Mouse (Mus musculus) stomach, embryonic 15.5 days (tissue): ENCODE measurements around the gene Insr. TPM values are rescaled to one million over a fixed set of nuclear protein-coding genes. Genes with fewer than 3 reads are reported as not detected.
A peak's percentile ranks its signal among the peaks of the same experiment; 100 is the strongest.

ENCODE experiments used
- ATAC-seq: fragments of 200-750 bp; cut with Nextera tagmentation; 2 replicates; pipeline ENCODE4 v1.8.0; 2017; ENCODE audit warnings: low read depth, moderate number of reproducible peaks, moderate TSS enrichment; ENCODE audit not compliant: insufficient read depth, low FRiP score
- H3K27ac ChIP-seq: fragments of 300-500 bp; sonication (generic); 2 replicates; pipeline ENCODE4 v1.5.1; 2015; ENCODE audit warnings: mild to moderate bottlenecking, inconsistent platforms
- H3K27me3 ChIP-seq: fragments of 300-500 bp; sonication (generic); replicated peaks from 2 replicates; pipeline ENCODE4 v1.6.1; 2015; ENCODE audit warnings: inconsistent platforms
- H3K36me3 ChIP-seq: fragments of 300-500 bp; sonication (generic); 2 replicates; pipeline ENCODE4 v1.6.1; 2015; ENCODE audit warnings: inconsistent platforms
- H3K4me1 ChIP-seq: fragments of 300-500 bp; sonication (generic); 2 replicates; pipeline ENCODE4 v1.6.1; 2015; ENCODE audit warnings: inconsistent platforms
- H3K4me2 ChIP-seq: fragments of 300-500 bp; sonication (generic); 2 replicates; pipeline ENCODE4 v1.6.1; 2015; ENCODE audit warnings: mild to moderate bottlenecking, inconsistent platforms
- H3K4me3 ChIP-seq: fragments of 300-500 bp; sonication (generic); replicated peaks from 2 replicates; pipeline ENCODE4 v1.5.1; 2015; ENCODE audit warnings: inconsistent platforms
- H3K9ac ChIP-seq: fragments of 300-500 bp; sonication (generic); 2 replicates; pipeline ENCODE4 v1.6.1; 2015; ENCODE audit warnings: inconsistent platforms
- H3K9me3 ChIP-seq: fragments of 300-500 bp; sonication (generic); 2 replicates; pipeline ENCODE4 v1.6.1; 2016; ENCODE audit warnings: inconsistent platforms
- WGBS: fragments of 180-500 bp; shearing (Covaris S2); methylation state at CpG from one replicate; pipeline ENCODE4 v1.1.7; 2015; 5-methylcytosine and 5-hydroxymethylcytosine counted together
- polyA plus RNA-seq: library from polyadenylated mRNA; unstranded; fragments of >200 nt; fragmentation: Nextera tagmentation; extraction: Ambion mirVana; gene quantifications from 2 replicates; pipeline ENCODE4 v1.2.1, GENCODE M21; 2015

Gene Insr
- polyA plus RNA-seq, 1 experiment from 2014 or later, result 40.2 TPM

GRCm38 (mm10) chr8:3302131-3302530 lies 22.7 kb upstream of the Insr start:
- 74% methylated on average over 2 of the region's 2 CpGs for WGBS
- H3K36me3 ChIP-seq, result no peaks in the 10 kb centered on the region

GRCm38 (mm10) chr8:3299322-3299721 lies 19.9 kb upstream of the Insr start:
- no peak overlapping the region for H3K4me2 ChIP-seq
- no peak overlapping the region for H3K27ac ChIP-seq
- H3K9me3 ChIP-seq, result no peaks in the 10 kb centered on the region
- no peak for ATAC-seq
- no peaks in the 10 kb centered on the region for H3K4me1 ChIP-seq
- H3K4me3 ChIP-seq, result no peak overlapping the region
- H3K9ac ChIP-seq, result no peak overlapping the region
- H3K36me3 ChIP-seq, result no peaks in the 10 kb centered on the region
- H3K27me3 ChIP-seq, result no peaks in the 10 kb centered on the region
- WGBS, result 75% methylated on average over 5 of the region's 5 CpGs

More at GRCm38 (mm10) chr8:3302131-3302530, 22.7 kb upstream of the Insr start:
- H3K9me3 ChIP-seq, result no peaks in the 10 kb centered on the region
- no peak for ATAC-seq
- H3K27ac ChIP-seq, result no peak overlapping the region
- no peak overlapping the region for H3K9ac ChIP-seq
- no peaks in the 10 kb centered on the region for H3K27me3 ChIP-seq
- H3K4me3 ChIP-seq, result no peak overlapping the region
- H3K4me1 ChIP-seq, result no peaks in the 10 kb centered on the region
- no peak overlapping the region for H3K4me2 ChIP-seq

GRCm38 (mm10) chr8:3285824-3286223 lies 6.4 kb upstream of the Insr start:
- H3K9me3 ChIP-seq, result no peaks in the 10 kb centered on the region
- no peak overlapping the region for H3K27ac ChIP-seq
- H3K27me3 ChIP-seq, result no peaks in the 10 kb centered on the region
- no peaks in the 10 kb centered on the region for H3K36me3 ChIP-seq
- no peak overlapping the region for H3K4me3 ChIP-seq
- no peaks in the 10 kb centered on the region for H3K4me1 ChIP-seq
- H3K9ac ChIP-seq, result no peak overlapping the region
- WGBS, result 41% methylated on average over 2 of the region's 2 CpGs
- no peak overlapping the region for H3K4me2 ChIP-seq
- ATAC-seq, result no peak

GRCm38 (mm10) chr8:3284656-3285055 lies 5.2 kb upstream of the Insr start:
- Histone ChIP-seq H3K4me3 (no peak overlapping the region), H3K27ac (no peak overlapping the region), H3K9me3 (no peaks in the 10 kb centered on the region), H3K4me1 (no peaks in the 10 kb centered on the region), H3K27me3 (no peaks in the 10 kb centered on the region), H3K9ac (no peak overlapping the region), H3K4me2 (no peak overlapping the region), H3K36me3 (no peaks in the 10 kb centered on the region)
- ATAC-seq, result no peak
- WGBS, result 70% methylated on average over 4 of the region's 4 CpGs

GRCm38 (mm10) chr8:3281296-3281695 lies 1.9 kb upstream of the Insr start:
- Histone ChIP-seq H3K27ac (no peak overlapping the region), H3K9ac (no peak overlapping the region), H3K4me2 (no peak overlapping the region), H3K4me3 (no peak overlapping the region), H3K36me3 (no peaks in the 10 kb centered on the region), H3K4me1 (peaks cover 5% of the 10 kb centered on the region; the same call in 1 of the 2 replicates), H3K9me3 (no peaks in the 10 kb centered on the region), H3K27me3 (no peaks in the 10 kb centered on the region)
- ATAC-seq, result no peak
- 80% methylated on average over 3 of the region's 3 CpGs for WGBS

- Histone ChIP-seq H3K36me3 (no peaks in the 10 kb centered on the region), H3K27me3 (no peaks in the 10 kb centered on the region), H3K4me3 (peak overlapping the region; percentile 79), H3K4me1 (peaks cover 5% of the 10 kb centered on the region; the same call in 1 of the 2 replicates), H3K9ac (no peak overlapping the region), H3K9me3 (no peaks in the 10 kb centered on the region), H3K27ac (peak overlapping the region; percentile 57; the same call in 1 of the 2 replicates), H3K4me2 (peak overlapping the region; percentile 78)
- no peak for ATAC-seq
- WGBS, result 29% methylated on average over 11 of the region's 11 CpGs
These were observed 971 bp upstream of the Insr start for GRCm38 (mm10) chr8:3280266-3280910.

GRCm38 (mm10) chr8:3279721-3280077 lies 282 bp upstream of the Insr start:
- Histone ChIP-seq H3K4me3 (peak overlapping the region; percentile 79), H3K9ac (no peak overlapping the region), H3K27me3 (no peaks in the 10 kb centered on the region), H3K27ac (no peak overlapping the region), H3K4me2 (peak overlapping the region; percentile 78), H3K9me3 (no peaks in the 10 kb centered on the region), H3K4me1 (peaks cover 5% of the 10 kb centered on the region; the same call in 1 of the 2 replicates), H3K36me3 (no peaks in the 10 kb centered on the region)
- ATAC-seq, result peak; percentile 11; the same call in 1 of the 2 replicates
- 2% methylated on average over 18 of the region's 18 CpGs for WGBS

- 29% methylated on average over 15 of the region's 15 CpGs for WGBS
- no peak overlapping the region for H3K27ac ChIP-seq
These were observed 1.1 kb downstream of the Insr start for GRCm38 (mm10) chr8:3278181-3278820.

GRCm38 (mm10) chr8:3277266-3277665 lies 2.2 kb downstream of the Insr start:
- no peak for ATAC-seq
- H3K36me3 ChIP-seq, result no peaks in the 10 kb centered on the region
- H3K4me1 ChIP-seq, result peaks cover 5% of the 10 kb centered on the region; the same call in 1 of the 2 replicates
- H3K9ac ChIP-seq, result no peak overlapping the region
- H3K4me3 ChIP-seq, result no peak overlapping the region
- peak overlapping the region; percentile 78; the same call in 1 of the 2 replicates for H3K4me2 ChIP-seq
- no peaks in the 10 kb centered on the region for H3K27me3 ChIP-seq
- H3K9me3 ChIP-seq, result no peaks in the 10 kb centered on the region
- WGBS, result 92% methylated on average over 9 of the region's 9 CpGs
- H3K27ac ChIP-seq, result no peak overlapping the region

More at GRCm38 (mm10) chr8:3278181-3278820, 1.1 kb downstream of the Insr start:
- Histone ChIP-seq H3K9ac (peak overlapping the region; percentile 77; the same call in 1 of the 2 replicates), H3K27me3 (no peaks in the 10 kb centered on the region), H3K36me3 (no peaks in the 10 kb centered on the region), H3K4me2 (peak overlapping the region; percentile 78), H3K9me3 (no peaks in the 10 kb centered on the region), H3K4me1 (peaks cover 5% of the 10 kb centered on the region; the same call in 1 of the 2 replicates), H3K4me3 (peak overlapping the region; percentile 79)
- no peak for ATAC-seq

GRCm38 (mm10) chr8:3276009-3276408 lies 3.4 kb downstream of the Insr start:
- Histone ChIP-seq H3K9me3 (no peaks in the 10 kb centered on the region), H3K36me3 (no peaks in the 10 kb centered on the region), H3K4me2 (no peak overlapping the region), H3K4me1 (peaks cover 5% of the 10 kb centered on the region; the same call in 1 of the 2 replicates), H3K9ac (no peak overlapping the region), H3K27ac (no peak overlapping the region), H3K27me3 (no peaks in the 10 kb centered on the region), H3K4me3 (no peak overlapping the region)
- 93% methylated on average over 8 of the region's 8 CpGs for WGBS
- no peak for ATAC-seq

- Histone ChIP-seq H3K9me3 (no peaks in the 10 kb centered on the region), H3K27ac (no peak overlapping the region), H3K4me3 (no peak overlapping the region), H3K9ac (no peak overlapping the region), H3K4me1 (peaks cover 5% of the 10 kb centered on the region; the same call in 1 of the 2 replicates), H3K4me2 (no peak overlapping the region), H3K27me3 (no peaks in the 10 kb centered on the region), H3K36me3 (no peaks in the 10 kb centered on the region)
- no peak for ATAC-seq
- WGBS, result 71% methylated on average over 5 of the region's 5 CpGs
These were observed 4.2 kb downstream of the Insr start for GRCm38 (mm10) chr8:3275189-3275588.

- Histone ChIP-seq H3K9ac (no peak overlapping the region), H3K27me3 (no peaks in the 10 kb centered on the region), H3K4me1 (peaks cover 5% of the 10 kb centered on the region; the same call in 1 of the 2 replicates), H3K4me2 (no peak overlapping the region), H3K4me3 (no peak overlapping the region), H3K27ac (no peak overlapping the region), H3K36me3 (no peaks in the 10 kb centered on the region), H3K9me3 (no peaks in the 10 kb centered on the region)
- WGBS, result 95% methylated on average over 3 of the region's 3 CpGs
- ATAC-seq, result no peak
These were observed 5.6 kb downstream of the Insr start for GRCm38 (mm10) chr8:3273799-3274198.
